In the genomic region with DNA sequence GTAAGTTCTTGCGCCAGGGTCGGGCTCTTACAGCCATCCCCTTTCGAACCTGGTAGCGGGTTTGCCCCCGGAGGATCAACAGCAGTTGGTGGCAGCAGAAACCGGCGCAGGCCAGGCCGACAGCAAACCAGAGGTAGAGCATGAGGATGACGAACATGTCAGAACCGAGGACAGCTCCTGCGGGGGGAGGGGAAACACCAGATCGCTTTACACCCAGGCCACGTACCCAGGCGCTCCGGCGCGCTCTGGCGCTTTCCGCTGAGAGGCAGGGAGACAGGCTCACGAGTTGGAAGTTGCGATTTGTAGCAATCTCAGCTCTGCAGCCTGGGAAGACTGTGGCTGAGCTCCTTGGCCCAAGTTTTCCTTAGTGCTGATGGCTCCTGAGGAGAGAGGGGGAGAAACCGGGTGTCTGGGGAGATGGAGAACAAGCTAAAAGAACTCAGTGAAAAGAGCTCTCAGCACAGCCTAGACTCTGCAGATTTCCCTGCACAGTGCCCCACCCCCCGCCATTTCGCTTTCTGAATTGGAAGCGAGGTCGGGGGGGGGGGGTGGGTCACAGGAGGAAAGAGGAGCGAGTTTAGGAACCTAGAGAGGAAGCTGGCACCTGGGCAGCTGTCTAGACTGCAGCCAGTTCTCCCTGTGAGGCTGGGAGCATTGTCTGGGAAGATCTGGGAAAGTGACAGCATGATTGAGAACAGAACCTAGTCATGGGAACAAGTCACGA, we compare ENCODE assay signal across 7 mouse cellular contexts. TPM values are rescaled to one million over a fixed set of nuclear protein-coding genes. Genes with fewer than 3 reads are reported as not detected.
A peak's percentile ranks its signal among the peaks of the same experiment; 100 is the strongest.
DNase-seq lines count a peak whose midpoint lies in the region; ATAC-seq and TF ChIP-seq lines count a peak whose summit lies in the region.

No protein-coding gene starts in this region.

- H3K36me3 ChIP-seq in hindbrain, postnatal 0 days (ENCODE audit: insufficient read depth, low read length), result no peaks in the 10 kb centered on the region
- H3K36me3 ChIP-seq in limb, embryonic 10.5 days, result no peaks in the 10 kb centered on the region
- no peaks in the 10 kb centered on the region for H3K36me3 ChIP-seq in midbrain, embryonic 16.5 days (ENCODE audit: control insufficient read depth, insufficient read depth, low read length)

- H3K4me1 ChIP-seq in hindbrain, postnatal 0 days (ENCODE audit: insufficient read depth, low read length), result peaks cover 8% of the 10 kb centered on the region; the same call in 1 of the 2 replicates
- no peaks in the 10 kb centered on the region; the same call in 1 of the 2 replicates for H3K4me1 ChIP-seq in limb, embryonic 10.5 days
- peaks cover 18% of the 10 kb centered on the region for H3K4me1 ChIP-seq in midbrain, embryonic 16.5 days (ENCODE audit: control insufficient read depth, insufficient read depth, low read length)

- H3K4me3 ChIP-seq in hindbrain, postnatal 0 days (ENCODE audit: low read length), result peak overlapping the region; percentile 15
- H3K4me3 ChIP-seq in limb, embryonic 10.5 days, result no peak overlapping the region
- peak overlapping the region; percentile 9 for H3K4me3 ChIP-seq in midbrain, embryonic 16.5 days (ENCODE audit: low read depth, low read length)

- in situ Hi-C loops in Patski (cut with MboI; ENCODE audit: low pct_unique_long_range_greater_than_20kb), result no loop called here

- ATAC-seq in Patski, result peak; percentile 17
- ATAC-seq in hindbrain, postnatal 0 days, result peak; percentile 80
- ATAC-seq in midbrain, embryonic 16.5 days, result peak; percentile 65

- DNase-seq in Patski (ENCODE audit: low read depth, low spot score), result no peak
- DNase-seq in brain, embryonic 14.5 days (ENCODE audit: low read depth), result peak; percentile 83
- DNase-seq in gastrocnemius, adult 8-10 months (ENCODE audit: low spot score in 2 of 2), result peak; percentile 65 to 70
- peak; percentile 78 for DNase-seq in hindbrain, postnatal 0 days (ENCODE audit: low spot score)
- DNase-seq in limb, embryonic 10.5 days (ENCODE audit: low spot score), result peak; percentile 87
- DNase-seq in thymus, postnatal 14 days, result peak; percentile 52

- peak overlapping the region; percentile 41; the same call in 1 of the 2 replicates for H3K27ac ChIP-seq in hindbrain, postnatal 0 days
- H3K27ac ChIP-seq in limb, embryonic 10.5 days, result no peak overlapping the region
- H3K27ac ChIP-seq in midbrain, embryonic 16.5 days (ENCODE audit: low read length), result 0 out of 2 replicates have a peak overlapping the region, but pooled peaks have one; percentile 28

- TF ChIP-seq POLR2A in brain, embryonic 14.5 days (IDR thresholded peaks at IDR 0.05; ENCODE audit: borderline replicate concordance, extremely low read depth, insufficient read depth, insufficient read length, poor library complexity, severe bottlenecking), result no peak

- CTCF ChIA-PET in Patski (lab: Charles Lee), result no interaction called here

- no peak for TF ChIP-seq CTCF in Patski (IDR thresholded peaks at IDR 0.05)
- TF ChIP-seq CTCF in brain, embryonic 14.5 days (IDR thresholded peaks at IDR 0.05; ENCODE audit: borderline replicate concordance, extremely low read depth, insufficient read depth, insufficient read length), result no peak
- no peak for TF ChIP-seq CTCF in hindbrain, postnatal 0 days (IDR thresholded peaks at IDR 0.05; ENCODE audit: low read depth)

- peak overlapping the region; percentile 46 for H3K4me2 ChIP-seq in hindbrain, postnatal 0 days (ENCODE audit: low read depth, low read length)
- peak overlapping the region; percentile 50 for H3K4me2 ChIP-seq in midbrain, embryonic 16.5 days (ENCODE audit: low read length)

- H3K27me3 ChIP-seq in Patski, result peaks cover 48% of the 10 kb centered on the region
- H3K27me3 ChIP-seq in hindbrain, postnatal 0 days (ENCODE audit: insufficient read depth, low read length), result 0 out of 2 replicates have a peak, but pooled peaks cover 8% of the 10 kb centered on the region
- peaks cover 97% of the 10 kb centered on the region for H3K27me3 ChIP-seq in limb, embryonic 10.5 days (ENCODE audit: low read depth, poor library complexity, severe bottlenecking)
- peaks cover 11% of the 10 kb centered on the region for H3K27me3 ChIP-seq in midbrain, embryonic 16.5 days (ENCODE audit: control insufficient read depth, insufficient read depth, low read depth, low read length)

- POLR2A ChIA-PET in Patski (lab: Charles Lee), result no interaction called here

- whole genome bisulfite sequencing in hindbrain, postnatal 0 days, result 3% methylated on average over 28 of the region's 28 CpGs
- 5% methylated on average over 28 of the region's 28 CpGs for WGBS in limb, embryonic 10.5 days
- 1% methylated on average over 27 of the region's 28 CpGs for WGBS in midbrain, embryonic 16.5 days

- H3K9ac ChIP-seq in hindbrain, postnatal 0 days (replicated peaks; ENCODE audit: low read length), result no peak overlapping the region
- H3K9ac ChIP-seq in midbrain, embryonic 16.5 days (ENCODE audit: low read depth, low read length), result peak overlapping the region; percentile 51; the same call in 1 of the 2 replicates

- H3K9me3 ChIP-seq in hindbrain, postnatal 0 days (ENCODE audit: low read length), result no peaks in the 10 kb centered on the region
- no peaks in the 10 kb centered on the region for H3K9me3 ChIP-seq in limb, embryonic 10.5 days (replicated peaks)
- H3K9me3 ChIP-seq in midbrain, embryonic 16.5 days (replicated peaks; ENCODE audit: control insufficient read depth, low read length, poor library complexity, severe bottlenecking), result no peaks in the 10 kb centered on the region

RNA-seq across cellular contexts. Expression of gene Zdhhc22, which starts 6.6 kb away (rescaled TPM):
- polyA plus RNA-seq in Patski (2021), result not detected
- 10.0 and 15.5 TPM in 2 replicates for polyA plus RNA-seq in brain, embryonic 14.5 days (2012; rRNA removed)
- total RNA-seq in gastrocnemius, adult 8-10 months (2022), result not detected
- 38.6 and 39.4 TPM in 2 replicates for total RNA-seq in hindbrain, postnatal 0 days (2014; rRNA removed)
- polyA plus RNA-seq in hindbrain, postnatal 0 days (2015; fragmentation: Nextera tagmentation; extraction: Ambion mirVana), result 21.8 and 25.2 TPM in 2 replicates
- 0.04 TPM in 2 replicates for polyA plus RNA-seq in limb, embryonic 10.5 days (2016; fragmentation: Nextera tagmentation; extraction: Ambion mirVana)
- polyA plus RNA-seq in midbrain, embryonic 16.5 days (2015; fragmentation: Nextera tagmentation; extraction: Ambion mirVana), result 24.4 and 28.1 TPM in 2 replicates

RNA-seq across cellular contexts. Expression of gene Cipc, which starts 36.8 kb away (rescaled TPM):
- 34.8 TPM for polyA plus RNA-seq in Patski (2021)
- 67.3 and 70.7 TPM in 2 replicates for polyA plus RNA-seq in brain, embryonic 14.5 days (2012; rRNA removed)
- 10 to 100 TPM; 34.5 to 38.7 (median 37.1) TPM for total RNA-seq in gastrocnemius, adult 8-10 months (2022)
- 51.1 and 55.6 TPM in 2 replicates for total RNA-seq in hindbrain, postnatal 0 days (2014; rRNA removed)
- 27.6 and 29.6 TPM in 2 replicates for polyA plus RNA-seq in hindbrain, postnatal 0 days (2015; fragmentation: Nextera tagmentation; extraction: Ambion mirVana)
- polyA plus RNA-seq in limb, embryonic 10.5 days (2016; fragmentation: Nextera tagmentation; extraction: Ambion mirVana), result 31.8 and 37.7 TPM in 2 replicates
- 56.6 and 57.8 TPM in 2 replicates for polyA plus RNA-seq in midbrain, embryonic 16.5 days (2015; fragmentation: Nextera tagmentation; extraction: Ambion mirVana)

RNA-seq across cellular contexts. Expression of gene Tmem63c, which starts 37.5 kb away (rescaled TPM):
- not detected for polyA plus RNA-seq in Patski (2021)
- polyA plus RNA-seq in brain, embryonic 14.5 days (2012; rRNA removed), result 18.1 and 19.6 TPM in 2 replicates
- total RNA-seq in gastrocnemius, adult 8-10 months (2022), result under 1 TPM in 1 of 4 experiments, not detected in 3; 0.10 TPM
- 23.3 and 25.7 TPM in 2 replicates for total RNA-seq in hindbrain, postnatal 0 days (2014; rRNA removed)
- polyA plus RNA-seq in hindbrain, postnatal 0 days (2015; fragmentation: Nextera tagmentation; extraction: Ambion mirVana), result 7.9 and 8.6 TPM in 2 replicates
- not detected in 2 replicates for polyA plus RNA-seq in limb, embryonic 10.5 days (2016; fragmentation: Nextera tagmentation; extraction: Ambion mirVana)
- 12.9 and 13.7 TPM in 2 replicates for polyA plus RNA-seq in midbrain, embryonic 16.5 days (2015; fragmentation: Nextera tagmentation; extraction: Ambion mirVana)

Comparison
In these comparisons a context has a peak if more than half of its experiments do, and no peak if none do; other contexts are left out.
1. ATAC-seq: peak in every context shown above with its lines; median percentile 80 in hindbrain, postnatal 0 days; 65 in midbrain, embryonic 16.5 days; 17 in Patski.
2. RNA of gene Zdhhc22, which starts 6.6 kb away (polyA plus RNA-seq): 24.4 to 28.1 TPM in midbrain, embryonic 16.5 days, 21.8 to 25.2 TPM in hindbrain, postnatal 0 days and 10.0 to 15.5 TPM in brain, embryonic 14.5 days; 0.04 TPM in limb, embryonic 10.5 days and not detected in Patski (single experiment); every median in the first group is over 10 times any median in the second.